Mouse (Mus musculus) liver (tissue): ENCODE results near the gene Fis1.

Experiments
- DNase-seq: peaks from one replicate; pipeline ENCODE4 v3.0.0-alpha.2; 2020; ENCODE audit warnings: mixed read lengths

The Fis1 gene

DNA sequence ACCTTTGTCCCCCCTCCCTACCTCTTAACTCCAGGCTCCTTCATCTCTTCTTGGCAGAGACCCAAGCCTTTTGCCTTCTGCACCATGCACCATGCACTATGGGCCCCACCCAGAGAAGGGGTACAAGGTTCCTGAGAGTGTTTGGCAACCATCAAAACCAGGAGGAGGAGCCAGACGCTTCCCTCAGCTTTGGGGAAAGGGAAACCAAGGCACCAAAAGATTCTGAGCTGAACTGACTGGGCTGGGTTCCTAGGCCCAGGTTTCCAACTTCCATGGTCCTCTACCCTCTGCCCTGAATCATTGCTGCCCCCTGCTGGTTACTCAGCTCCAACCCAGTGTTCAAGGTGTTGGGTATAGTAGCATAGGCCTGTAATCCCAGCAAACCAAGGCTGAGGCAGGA, 17.6 kb downstream of the Fis1 start:
- peak; percentile 85 for DNase-seq

GRCm38 (mm10) chr5:136973670-136974069, 20.6 kb downstream of the Fis1 start:
- DNase-seq: no peak

GRCm38 (mm10) chr5:136977769-136978168, 24.7 kb downstream of the Fis1 start:
- DNase-seq: no peak

- DNase-seq: no peak
Measured at GRCm38 (mm10) chr5:136979762-136980161, 26.7 kb downstream of the Fis1 start.

DNA sequence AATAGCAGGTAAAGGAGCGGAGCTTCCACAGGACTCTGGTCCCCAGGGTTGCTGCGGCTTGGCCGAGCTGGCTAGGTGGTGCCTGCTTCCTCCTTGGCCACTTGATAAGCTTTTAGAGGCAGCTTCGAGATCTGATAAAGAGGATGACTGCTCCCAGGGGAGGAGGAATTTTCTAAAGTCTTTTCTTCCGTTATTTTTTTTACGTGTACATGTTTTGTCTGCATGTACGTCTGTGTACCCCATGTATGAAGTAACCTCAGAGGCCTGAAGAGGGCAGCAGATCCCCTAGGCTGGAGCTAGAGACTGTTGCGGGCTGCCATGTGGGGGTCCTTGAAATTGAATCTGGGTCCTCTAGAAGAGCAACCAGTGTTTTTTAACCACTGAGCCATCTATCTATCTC, 27.9 kb downstream of the Fis1 start:
- DNase-seq: no peak

DNA sequence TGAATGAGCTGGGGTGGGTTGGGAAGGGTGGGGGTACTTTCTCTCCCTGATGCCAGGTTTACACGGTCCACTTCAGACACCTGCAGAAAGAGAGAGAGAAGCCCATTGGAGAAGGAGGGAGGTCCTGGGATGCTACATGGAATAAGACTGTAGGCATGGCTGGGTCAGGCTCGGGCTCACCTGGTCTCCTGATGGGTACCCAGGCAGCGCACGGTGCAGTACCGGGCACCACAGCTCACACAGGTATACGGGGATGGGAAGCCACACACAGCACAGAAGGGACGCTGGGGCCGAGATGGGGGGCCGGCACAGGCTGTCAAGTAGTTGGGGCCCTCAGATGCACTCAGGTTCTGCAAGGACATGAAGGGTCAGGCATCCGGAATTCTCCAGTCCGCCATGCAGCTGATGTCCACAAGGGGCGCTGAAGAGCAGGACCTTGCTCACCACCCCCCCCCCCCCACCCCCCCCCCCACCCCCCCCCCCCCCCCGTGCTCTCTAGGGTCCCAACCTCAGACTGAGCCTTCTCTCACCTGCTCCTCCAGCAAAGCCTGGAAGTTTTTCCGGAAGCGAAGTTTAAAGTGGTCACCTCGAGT, 29.4 kb downstream of the Fis1 start:
- peak; percentile 48 for DNase-seq

DNA sequence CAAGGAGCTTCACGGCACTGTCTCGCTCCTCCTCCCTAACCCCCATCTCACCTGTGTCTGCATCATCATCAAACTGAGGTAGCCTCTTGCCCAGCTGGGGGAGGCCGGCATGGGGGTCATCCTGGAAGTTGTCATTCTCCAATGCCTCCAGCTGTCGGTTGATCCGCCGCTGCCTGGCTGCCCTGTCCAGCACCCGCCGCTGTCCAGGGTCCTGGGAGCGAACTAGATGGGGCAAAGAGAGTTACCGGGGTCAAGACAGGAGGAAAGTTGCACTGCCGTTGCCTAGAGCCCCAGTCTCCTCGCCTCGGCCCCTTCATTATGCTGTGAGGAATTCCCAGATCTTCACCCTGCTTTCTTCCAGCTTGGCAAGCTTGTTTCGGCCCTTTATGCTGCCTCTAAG, 31.8 kb downstream of the Fis1 start:
- no peak for DNase-seq

GRCm38 (mm10) chr5:136986695-136987137, 33.6 kb downstream of the Fis1 start, which contains the start of gene Plod3:
TSS of gene Plod3 (plus strand) at chr5:136987019.
- peak; percentile 98 for DNase-seq

DNA sequence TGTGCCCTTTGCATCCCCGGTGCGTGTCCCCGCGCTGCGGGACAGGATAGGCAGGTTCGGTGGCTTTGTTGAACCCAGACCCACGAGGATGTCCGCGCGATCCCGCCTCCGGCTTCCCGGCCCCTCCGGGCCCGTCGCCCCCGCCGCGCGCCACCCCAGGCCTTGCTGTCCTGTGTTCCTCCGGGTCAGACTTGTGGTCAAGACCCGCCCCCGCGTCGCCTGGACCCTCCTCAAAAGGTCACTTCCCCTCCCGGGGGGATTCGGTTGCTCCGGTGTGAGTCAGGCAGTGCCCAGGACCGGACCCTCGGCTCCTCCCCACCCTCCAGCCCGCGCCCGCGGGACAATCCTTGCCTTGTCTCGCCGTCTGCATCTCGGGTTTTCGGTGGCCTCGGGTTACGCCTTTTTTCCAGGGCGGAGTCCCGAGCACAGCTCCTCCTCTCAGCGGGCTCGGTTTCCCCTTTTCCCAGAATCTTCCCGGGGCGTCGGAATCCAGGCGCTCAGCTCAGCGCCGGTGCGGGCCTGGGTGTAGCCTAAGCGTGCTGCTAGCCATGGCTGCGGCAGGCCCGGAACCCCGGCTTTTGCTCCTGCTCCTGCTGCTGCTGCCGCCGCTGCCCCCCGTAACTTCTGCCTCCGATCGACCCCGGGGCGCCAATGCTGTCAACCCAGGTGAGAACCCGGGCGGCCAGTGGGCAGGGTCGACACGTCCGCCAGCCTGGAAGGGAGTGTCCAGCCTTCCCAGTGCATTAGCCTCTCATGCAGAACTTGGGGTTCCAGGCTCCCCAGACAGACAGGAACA, 34.3 kb downstream of the Fis1 start:
- peak; percentile 89 for DNase-seq

DNA sequence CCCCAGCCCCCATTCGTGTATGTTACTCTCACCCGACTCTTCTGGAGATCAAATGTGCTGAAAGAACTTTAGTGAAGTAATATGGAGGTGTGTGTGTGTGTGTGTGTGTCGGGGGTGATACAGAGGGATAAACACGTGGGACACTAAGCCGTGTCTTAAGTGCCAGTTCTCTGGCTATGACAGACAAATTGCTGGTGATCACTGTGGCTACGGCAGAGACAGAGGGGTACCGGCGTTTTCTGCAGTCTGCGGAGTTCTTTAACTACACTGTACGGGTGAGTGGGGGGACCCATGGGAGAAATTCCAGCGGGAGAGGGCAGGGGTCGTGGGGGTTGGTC, 34.8 kb downstream of the Fis1 start, which contains the start of gene Znhit1:
Gene Znhit1, minus strand, starts transcription at position 88 of the 338 bp plus-strand sequence.
- DNase-seq: no peak

- DNase-seq: no peak
Measured at GRCm38 (mm10) chr5:136988420-136988819, 35.3 kb downstream of the Fis1 start.

- DNase-seq: no peak
Measured at GRCm38 (mm10) chr5:136989801-136990200, 36.7 kb downstream of the Fis1 start.

- peak; percentile 17 for DNase-seq
Measured at GRCm38 (mm10) chr5:136999449-136999848, 46.4 kb downstream of the Fis1 start.

DNA sequence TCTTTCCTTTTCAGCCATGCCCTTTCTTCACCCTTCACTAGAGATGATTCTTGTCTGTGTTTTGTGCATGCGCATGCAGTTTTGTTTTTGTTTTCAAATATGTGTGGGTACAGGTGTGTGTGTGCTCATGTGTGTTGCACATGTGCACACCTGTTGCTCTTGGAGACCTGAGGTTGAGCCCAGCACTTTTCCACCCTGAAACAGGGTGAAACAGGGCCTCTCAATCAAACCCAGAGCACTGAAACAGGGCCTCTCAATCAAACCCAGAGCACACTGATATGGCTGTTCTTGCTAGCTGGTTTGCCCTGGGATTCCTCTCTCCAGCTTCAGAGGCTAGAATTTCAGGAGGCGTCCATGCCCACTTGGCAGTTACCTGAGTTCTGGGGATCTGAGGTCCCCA, 47.5 kb downstream of the Fis1 start:
- no peak for DNase-seq

- DNase-seq: no peak
Measured at GRCm38 (mm10) chr5:137007276-137007675, 54.2 kb downstream of the Fis1 start.

DNA sequence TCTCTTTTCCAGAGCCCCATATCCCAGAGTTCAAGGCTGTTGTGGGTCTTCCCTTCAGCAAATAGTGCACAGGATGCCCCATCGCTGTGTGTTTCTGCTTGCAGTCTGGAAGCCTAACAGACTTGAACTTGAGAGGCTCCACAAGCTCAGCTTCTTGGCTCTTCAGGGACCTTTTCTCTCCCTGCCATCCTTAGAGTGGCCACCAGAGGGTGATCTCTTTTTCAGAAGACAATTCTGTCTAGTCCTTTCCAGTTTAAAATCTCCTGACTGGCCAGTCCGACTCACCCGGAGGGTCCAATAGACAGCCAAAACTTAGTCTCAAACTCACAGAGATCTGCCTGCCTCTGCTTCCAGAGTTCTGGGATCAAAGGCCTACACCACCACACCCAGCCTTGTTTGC, 56.9 kb downstream of the Fis1 start:
- DNase-seq: peak; percentile 51

DNA sequence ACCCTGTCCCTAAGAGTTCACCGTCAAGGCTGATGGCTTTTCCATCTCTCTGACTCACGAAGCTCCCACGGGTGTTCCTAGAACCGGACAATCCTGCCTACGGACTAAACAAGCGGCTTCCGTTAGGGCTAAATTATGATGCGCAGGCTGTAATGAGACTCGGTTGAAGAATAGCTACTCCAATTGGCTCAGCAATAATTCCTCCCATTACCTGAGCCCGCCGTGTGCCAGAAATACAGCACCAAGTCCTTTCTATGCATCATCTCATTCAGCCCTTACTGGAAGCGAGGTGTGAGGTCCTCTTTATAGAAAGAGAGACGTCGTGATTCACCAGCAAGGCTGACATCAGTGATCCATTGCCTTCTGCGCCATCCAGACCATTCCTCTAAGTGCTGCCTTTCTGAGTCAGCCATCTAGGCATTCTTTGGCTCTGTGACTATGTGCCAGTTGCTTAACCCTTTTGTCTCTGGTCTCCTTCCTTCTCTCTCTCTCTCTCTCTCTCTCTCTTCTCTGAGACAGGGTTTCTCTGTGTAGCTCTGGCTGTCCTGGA, 59.4 kb downstream of the Fis1 start:
- DNase-seq: no peak
